Mouse (Mus musculus): Measurements from ENCODE around the gene Atcay.

DNA sequence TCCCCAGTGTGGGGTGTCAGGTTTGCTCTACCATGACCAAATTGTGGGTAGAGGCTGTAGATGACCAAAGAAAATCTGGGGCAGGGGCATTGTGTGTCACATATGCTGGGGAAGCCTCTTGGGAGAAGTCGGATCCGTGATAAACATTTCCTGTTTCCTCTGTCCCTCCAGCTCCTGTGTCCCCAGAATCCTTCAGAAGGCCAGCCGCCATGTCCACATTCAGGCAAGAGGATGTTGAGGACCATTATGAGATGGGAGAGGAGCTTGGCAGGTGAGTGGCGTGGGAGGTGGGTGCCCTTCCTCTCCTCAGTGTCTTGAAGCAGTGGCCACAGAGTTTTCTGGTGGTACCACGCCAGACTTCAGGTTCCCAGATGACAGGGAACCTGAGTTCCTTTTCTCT is 46.8 kb downstream of the Atcay start, which contains the start of gene 4930442H23Rik:
- no peak for TF ChIP-seq ZC3H11A (IDR thresholded peaks at IDR 0.05; ENCODE audit: borderline replicate concordance, low read depth, low read length)
- TF ChIP-seq HCFC1 (IDR thresholded peaks at IDR 0.05; ENCODE audit: borderline replicate concordance, insufficient read depth, low read length) = no peak
- no peak for TF ChIP-seq CHD2 (IDR thresholded peaks at IDR 0.05; ENCODE audit: low read depth, low read length)
- no peak for TF ChIP-seq ZNF384 (IDR thresholded peaks at IDR 0.05; ENCODE audit: low read depth, low read length)

Measured in ES-E14 (cell line).